Mouse (Mus musculus): ENCODE measurements around the gene Nfia. TPM values are rescaled to one million over a fixed set of nuclear protein-coding genes. Genes with fewer than 3 reads are reported as not detected.

Gene Nfia
- polyA plus RNA-seq, 2 experiments, result 51.9 to 71.2 TPM

DNA sequence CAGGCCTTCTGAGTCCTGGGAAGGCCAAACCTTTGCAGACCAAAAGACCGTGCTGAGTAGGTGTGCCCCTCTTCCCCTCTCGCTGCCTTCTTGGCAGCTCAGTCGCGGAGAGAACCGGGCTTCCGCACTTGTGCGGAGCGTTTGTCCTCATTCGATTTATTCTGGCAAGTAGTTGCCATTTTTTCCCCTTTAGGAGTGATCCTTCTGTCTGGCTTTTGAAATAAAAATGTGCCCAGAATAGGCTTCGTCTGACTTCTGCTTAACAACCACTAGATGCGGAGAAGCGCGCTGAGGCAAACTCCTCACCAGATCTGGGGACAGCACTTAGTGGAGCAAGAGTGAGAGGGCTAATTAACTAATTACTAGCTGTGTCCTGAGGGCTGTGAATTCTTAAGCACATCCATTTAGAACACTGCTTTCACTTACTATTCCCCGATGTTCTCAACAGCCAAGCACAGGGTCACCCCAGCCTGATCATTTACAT is 14.5 kb upstream of the Nfia start:
- DNase-seq (ENCODE audit: low spot score) (peak; percentile 51), ATAC-seq (ENCODE audit: low FRiP score, low read depth) (peak; percentile 28; the same call in 1 of the 2 replicates)
- no peaks in the 10 kb centered on the region; the same call in 1 of the 2 replicates for H3K27me3 ChIP-seq (ENCODE audit: control insufficient read depth, insufficient read depth, low read length)
- H3K4me3 ChIP-seq (replicated peaks; ENCODE audit: low read length), result peak overlapping the region; percentile 42
- no peaks in the 10 kb centered on the region for H3K9me3 ChIP-seq (ENCODE audit: control insufficient read depth, low read length)
- H3K9ac ChIP-seq (ENCODE audit: low read depth, low read length, severe bottlenecking), result peak overlapping the region; percentile 59
- H3K4me1 ChIP-seq (ENCODE audit: control insufficient read depth, insufficient read depth, low read length), result peaks cover 27% of the 10 kb centered on the region
- H3K36me3 ChIP-seq (ENCODE audit: control insufficient read depth, insufficient read depth, low read length), result no peaks in the 10 kb centered on the region
- peak overlapping the region; percentile 84 for H3K27ac ChIP-seq (replicated peaks; ENCODE audit: low read depth, low read length)
- WGBS, result under 1% methylated on average over 14 of the region's 14 CpGs
- no peak for TF ChIP-seq POLR2A (IDR thresholded peaks at IDR 0.05; ENCODE audit: borderline replicate concordance, extremely low read depth, insufficient read depth, insufficient read length)
- H3K4me2 ChIP-seq (replicated peaks; ENCODE audit: low read depth, low read length, severe bottlenecking), result peak overlapping the region; percentile 56

- Histone ChIP-seq H3K9ac (ENCODE audit: low read depth, low read length, severe bottlenecking) (peak overlapping the region; percentile 59), H3K4me3 (replicated peaks; ENCODE audit: low read length) (peak overlapping the region; percentile 42), H3K4me2 (replicated peaks; ENCODE audit: low read depth, low read length, severe bottlenecking) (peak overlapping the region; percentile 56)
These were observed 13.9 kb upstream of the Nfia start for GRCm38 (mm10) chr4:97758661-97759060.

GRCm38 (mm10) chr4:97764616-97765015 is 7.9 kb upstream of the Nfia start:
- Histone ChIP-seq H3K27ac (replicated peaks; ENCODE audit: low read depth, low read length) (no peak overlapping the region), H3K4me2 (replicated peaks; ENCODE audit: low read depth, low read length, severe bottlenecking) (no peak overlapping the region), H3K4me1 (ENCODE audit: control insufficient read depth, insufficient read depth, low read length) (no peaks in the 10 kb centered on the region; the same call in 1 of the 2 replicates), H3K27me3 (ENCODE audit: control insufficient read depth, insufficient read depth, low read length) (no peaks in the 10 kb centered on the region), H3K4me3 (replicated peaks; ENCODE audit: low read length) (no peak overlapping the region), H3K9ac (ENCODE audit: low read depth, low read length, severe bottlenecking) (no peak overlapping the region), H3K36me3 (ENCODE audit: control insufficient read depth, insufficient read depth, low read length) (no peaks in the 10 kb centered on the region), H3K9me3 (ENCODE audit: control insufficient read depth, low read length) (no peaks in the 10 kb centered on the region)
- 37% methylated on average over 4 of the region's 4 CpGs for WGBS
- TF ChIP-seq POLR2A (IDR thresholded peaks at IDR 0.05; ENCODE audit: borderline replicate concordance, extremely low read depth, insufficient read depth, insufficient read length), result no peak
- DNase-seq (ENCODE audit: low spot score) (no peak), ATAC-seq (ENCODE audit: low FRiP score, low read depth) (no peak)

More at GRCm38 (mm10) chr4:97758661-97759060, 13.9 kb upstream of the Nfia start:
- Histone ChIP-seq H3K36me3 (ENCODE audit: control insufficient read depth, insufficient read depth, low read length) (no peaks in the 10 kb centered on the region), H3K9me3 (ENCODE audit: control insufficient read depth, low read length) (no peaks in the 10 kb centered on the region), H3K4me1 (ENCODE audit: control insufficient read depth, insufficient read depth, low read length) (peaks cover 27% of the 10 kb centered on the region), H3K27me3 (ENCODE audit: control insufficient read depth, insufficient read depth, low read length) (no peaks in the 10 kb centered on the region), H3K27ac (replicated peaks; ENCODE audit: low read depth, low read length) (peak overlapping the region; percentile 14; the same call in 1 of the 2 replicates)
- ATAC-seq (ENCODE audit: low FRiP score, low read depth) (no peak), DNase-seq (ENCODE audit: low spot score) (no peak)
- 48% methylated on average over 3 of the region's 3 CpGs for WGBS
- no peak for TF ChIP-seq POLR2A (IDR thresholded peaks at IDR 0.05; ENCODE audit: borderline replicate concordance, extremely low read depth, insufficient read depth, insufficient read length)

DNA sequence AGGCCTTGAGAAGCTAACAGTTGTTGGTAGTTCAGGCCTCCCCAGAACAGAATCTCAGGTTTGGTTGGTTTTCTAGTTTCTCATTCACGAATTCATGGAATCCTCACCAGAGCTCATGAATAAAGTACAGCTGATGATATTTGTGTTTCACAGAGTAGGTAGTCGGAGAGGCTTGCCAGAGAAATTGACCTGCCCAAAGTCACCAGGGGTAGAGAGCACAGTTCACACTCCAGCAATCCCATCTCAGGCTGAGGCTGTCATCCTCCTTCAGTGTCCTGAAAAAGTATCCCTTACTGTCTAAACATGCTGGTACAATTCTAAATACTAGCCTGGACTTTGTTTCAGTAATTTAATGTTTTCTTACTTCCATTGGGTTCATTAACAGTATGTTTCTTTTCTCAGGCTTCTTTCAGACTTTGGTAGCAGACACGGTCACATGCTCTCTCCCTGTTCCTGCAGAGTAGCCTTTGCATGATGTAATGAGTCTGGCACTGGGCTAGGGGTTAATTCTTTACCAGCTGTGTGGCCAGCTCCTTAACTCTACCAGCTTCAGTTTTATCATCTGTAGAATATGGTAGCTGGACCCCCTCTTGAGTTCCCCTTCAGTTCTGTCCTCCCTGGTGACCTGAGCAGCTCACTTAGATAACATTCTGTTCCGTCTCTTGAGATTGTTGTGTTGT is 7.1 kb upstream of the Nfia start:
- no peak overlapping the region for H3K9ac ChIP-seq (ENCODE audit: low read depth, low read length, severe bottlenecking)

GRCm38 (mm10) chr4:97766100-97766499 is 6.4 kb upstream of the Nfia start:
- TF ChIP-seq POLR2A (IDR thresholded peaks at IDR 0.05; ENCODE audit: borderline replicate concordance, extremely low read depth, insufficient read depth, insufficient read length), result no peak
- no peaks in the 10 kb centered on the region for H3K36me3 ChIP-seq (ENCODE audit: control insufficient read depth, insufficient read depth, low read length)
- H3K27me3 ChIP-seq (ENCODE audit: control insufficient read depth, insufficient read depth, low read length), result no peaks in the 10 kb centered on the region
- DNase-seq (ENCODE audit: low spot score) (no peak), ATAC-seq (ENCODE audit: low FRiP score, low read depth) (no peak)
- H3K4me2 ChIP-seq (replicated peaks; ENCODE audit: low read depth, low read length, severe bottlenecking), result no peak overlapping the region
- no peaks in the 10 kb centered on the region for H3K4me1 ChIP-seq (ENCODE audit: control insufficient read depth, insufficient read depth, low read length)
- H3K27ac ChIP-seq (replicated peaks; ENCODE audit: low read depth, low read length), result no peak overlapping the region
- H3K9ac ChIP-seq (ENCODE audit: low read depth, low read length, severe bottlenecking), result no peak overlapping the region
- no peak overlapping the region for H3K4me3 ChIP-seq (replicated peaks; ENCODE audit: low read length)
- H3K9me3 ChIP-seq (ENCODE audit: control insufficient read depth, low read length), result no peaks in the 10 kb centered on the region
- WGBS, result 88% methylated on average over 3 of the region's 3 CpGs

More for the DNA sequence above, 7.1 kb upstream of the Nfia start:
- H3K27me3 ChIP-seq (ENCODE audit: control insufficient read depth, insufficient read depth, low read length), result no peaks in the 10 kb centered on the region
- H3K36me3 ChIP-seq (ENCODE audit: control insufficient read depth, insufficient read depth, low read length), result no peaks in the 10 kb centered on the region
- ATAC-seq (ENCODE audit: low FRiP score, low read depth), result no peak
- WGBS, result 71% methylated on average over 4 of the region's 4 CpGs
- no peak overlapping the region for H3K4me2 ChIP-seq (replicated peaks; ENCODE audit: low read depth, low read length, severe bottlenecking)
- DNase-seq (ENCODE audit: low spot score), result no peak
- H3K9me3 ChIP-seq (ENCODE audit: control insufficient read depth, low read length), result no peaks in the 10 kb centered on the region
- no peaks in the 10 kb centered on the region for H3K4me1 ChIP-seq (ENCODE audit: control insufficient read depth, insufficient read depth, low read length)
- TF ChIP-seq POLR2A (IDR thresholded peaks at IDR 0.05; ENCODE audit: borderline replicate concordance, extremely low read depth, insufficient read depth, insufficient read length), result no peak
- no peak overlapping the region for H3K27ac ChIP-seq (replicated peaks; ENCODE audit: low read depth, low read length)
- H3K4me3 ChIP-seq (replicated peaks; ENCODE audit: low read length), result no peak overlapping the region

Measured in limb, embryonic 14.5 days (tissue).